Mouse (Mus musculus) embryonic stem cell, embryonic (primary cell): Measurements from ENCODE around the gene Map3k7.

Source experiments
- CTCF ChIA-PET, 4 experiments: fragments of 300-600 bp in 2 of 4; fragments of 350-600 bp in 2 of 4; sonication (Branson Sonifier 250); formaldehyde crosslinking; loops; one replicate each; lab custom pipeline; 2022; ENCODE audit warnings: inconsistent platforms in 2 of 4; lab: Charles Lee
- POLR2A ChIA-PET, 4 experiments: fragments of 300-600 bp in 2 of 4; fragments of 350-600 bp in 2 of 4; sonication (Branson Sonifier 250); formaldehyde crosslinking; loops; one replicate each; lab custom pipeline; 2022; ENCODE audit warnings: antibody characterized with exemption in 4 of 4, inconsistent platforms in 1 of 4; lab: Charles Lee

Gene Map3k7

DNA sequence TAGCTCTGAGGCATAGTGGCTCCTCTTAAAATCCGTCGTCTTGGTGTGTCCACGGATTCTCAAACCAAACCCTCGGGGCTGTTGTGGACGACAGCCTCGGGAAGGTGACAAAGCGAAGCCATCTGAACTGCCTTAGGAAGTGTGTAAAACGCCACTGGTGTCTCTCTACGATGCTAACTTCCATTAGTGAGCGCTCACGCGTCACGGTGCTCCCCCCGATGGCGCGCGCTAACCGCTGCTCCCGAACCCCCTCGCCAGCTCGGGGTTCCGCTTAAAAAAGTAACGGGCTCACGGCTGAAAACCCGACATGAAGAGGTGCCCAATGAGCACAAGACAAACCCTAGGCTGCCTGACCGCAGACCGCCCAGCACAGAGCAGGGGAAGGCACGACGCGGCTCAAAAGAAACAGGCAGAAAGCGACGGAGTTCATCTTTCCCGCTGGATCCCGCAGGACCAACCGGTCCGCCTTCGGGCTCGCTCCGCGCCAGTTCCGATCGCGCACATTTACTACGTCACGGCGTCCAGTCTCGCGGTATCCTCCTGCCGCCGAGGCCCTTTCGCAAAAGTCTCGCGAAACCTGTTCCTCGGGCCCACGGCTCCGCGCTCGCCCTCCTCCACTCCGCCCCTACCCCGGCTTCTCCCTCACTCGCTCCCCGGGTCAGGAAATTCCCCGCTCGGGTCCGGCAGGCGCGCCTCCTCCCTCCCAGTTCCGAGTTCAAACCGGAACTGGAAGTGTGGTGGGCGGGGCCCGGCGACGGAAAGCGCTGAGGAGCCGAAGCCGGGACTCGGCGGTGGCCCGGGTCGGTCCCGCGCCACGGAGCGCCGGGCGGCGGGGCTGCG is at the start of gene Map3k7:
TSS of gene Map3k7 (plus strand) at position 744 of the 840 bp plus-strand sequence.
- CTCF ChIA-PET: no interaction called here
- POLR2A ChIA-PET: interaction anchor here in 3 of 4 experiments (1.0 to 1.9 kb wide), 10 partner anchors 9 to 284 kb away, joined by 3 to 10 read pairs (median 4); no protein-coding TSS in a partner anchor

DNA sequence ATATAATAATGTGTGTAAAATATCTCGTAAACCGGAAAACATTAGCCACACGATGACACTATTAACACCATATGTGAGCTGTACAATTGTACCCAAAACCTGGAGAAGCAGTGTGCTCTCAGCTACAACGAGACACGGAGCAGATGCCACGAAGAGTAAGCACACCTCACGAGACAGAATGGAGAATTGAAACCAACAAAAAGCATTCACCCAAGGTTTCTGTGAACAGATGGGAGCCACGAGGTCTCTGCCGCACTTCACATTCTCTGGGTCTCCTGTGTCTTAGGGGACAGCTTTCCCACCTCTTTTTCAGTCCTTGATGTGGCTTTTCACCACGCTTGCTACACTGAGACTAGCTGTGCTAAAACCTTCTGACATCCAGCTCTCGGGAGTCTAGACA is 48.8 kb upstream of the Map3k7 start:
- ChIA-PET CTCF (no interaction called here), POLR2A (no interaction called here)

- ChIA-PET CTCF (no interaction called here), POLR2A (no interaction called here)
Measured at GRCm38 (mm10) chr4:31918717-31919116, 45.2 kb upstream of the Map3k7 start.

GRCm38 (mm10) chr4:31922215-31922614 is 41.7 kb upstream of the Map3k7 start:
- CTCF ChIA-PET: interaction anchor here in 1 of 4 experiments (0.7 kb wide), 1 partner anchor 1155 kb away, joined by 3 read pairs; no protein-coding TSS in a partner anchor
- POLR2A ChIA-PET: no interaction called here

- ChIA-PET CTCF (no interaction called here), POLR2A (no interaction called here)
Measured at GRCm38 (mm10) chr4:31923437-31923836, 40.5 kb upstream of the Map3k7 start.

DNA sequence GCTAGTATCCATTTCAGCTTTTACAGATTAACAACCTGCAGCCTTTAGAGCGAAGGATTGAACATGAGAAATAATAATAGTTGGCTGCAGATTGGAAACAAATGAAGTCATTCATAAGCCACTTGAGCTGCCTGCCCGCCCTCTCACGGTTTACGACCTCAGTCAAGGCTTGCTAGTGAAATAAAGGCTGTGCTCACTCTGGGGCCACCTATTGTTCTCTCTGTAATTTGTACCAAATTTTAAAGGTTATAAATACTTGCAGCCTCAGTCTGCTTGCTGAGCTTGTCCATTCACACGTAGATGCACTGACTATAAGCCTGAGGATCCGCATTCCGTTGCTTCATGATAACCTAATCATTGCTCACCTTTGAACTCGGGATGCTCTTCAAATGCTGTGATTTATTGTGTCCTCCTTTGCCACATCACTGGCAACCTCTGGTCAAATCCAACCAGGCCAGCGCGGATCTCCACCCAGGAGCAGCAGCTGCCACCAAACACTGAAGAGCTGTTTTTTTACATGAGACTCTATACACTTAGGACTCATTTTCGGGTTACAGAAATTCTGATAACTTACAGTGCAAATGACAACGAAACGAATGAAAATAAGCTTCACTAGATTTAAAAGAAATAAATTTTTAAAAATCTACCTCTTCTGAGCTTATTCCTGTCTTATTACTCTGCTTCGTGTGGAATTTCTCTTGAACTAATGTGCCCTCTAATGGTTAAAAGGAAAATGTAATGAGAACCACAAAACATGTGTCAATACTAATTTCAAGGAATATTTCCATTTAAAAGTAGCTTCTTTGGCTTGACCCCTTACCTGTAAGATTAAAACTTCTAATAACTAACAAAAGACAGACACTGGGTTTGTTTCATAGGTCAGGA is 39.4 kb upstream of the Map3k7 start:
- ChIA-PET POLR2A (no interaction called here), CTCF (interaction anchor here in 2 of 4 experiments (0.6 kb wide), 2 partner anchors 129 to 335 kb away, joined by 3 read pairs; no protein-coding TSS in a partner anchor)

- ChIA-PET CTCF (no interaction called here), POLR2A (no interaction called here)
Measured at GRCm38 (mm10) chr4:31933171-31933570, 30.7 kb upstream of the Map3k7 start.

DNA sequence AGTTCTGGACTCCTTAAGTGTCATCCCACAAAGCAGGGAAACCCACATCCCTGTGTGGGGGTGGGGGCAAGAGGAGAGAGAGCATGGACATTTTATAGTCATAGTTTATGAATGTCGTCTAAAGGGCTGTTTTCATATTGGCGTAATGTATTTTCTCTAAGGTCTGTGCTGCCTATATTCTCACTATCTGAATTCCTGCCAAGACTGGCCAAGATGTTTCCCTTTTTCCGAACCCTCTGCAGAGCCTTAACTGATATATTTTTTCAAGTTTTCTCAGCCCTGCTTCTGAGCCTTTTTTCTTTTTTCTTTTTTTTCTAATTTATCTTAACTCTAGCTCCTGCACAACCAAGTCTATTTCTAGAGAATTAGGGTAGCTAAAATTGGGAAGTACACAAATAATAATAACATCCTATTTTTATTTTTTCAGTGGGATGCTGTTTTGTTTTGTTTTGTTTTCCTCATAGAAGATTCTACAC is 28.0 kb upstream of the Map3k7 start:
- POLR2A ChIA-PET: interaction anchor here in 1 of 4 experiments (0.7 to 1.2 kb wide), 2 partner anchors 26 to 30 kb away, joined by 3 to 4 read pairs; no protein-coding TSS in a partner anchor

DNA sequence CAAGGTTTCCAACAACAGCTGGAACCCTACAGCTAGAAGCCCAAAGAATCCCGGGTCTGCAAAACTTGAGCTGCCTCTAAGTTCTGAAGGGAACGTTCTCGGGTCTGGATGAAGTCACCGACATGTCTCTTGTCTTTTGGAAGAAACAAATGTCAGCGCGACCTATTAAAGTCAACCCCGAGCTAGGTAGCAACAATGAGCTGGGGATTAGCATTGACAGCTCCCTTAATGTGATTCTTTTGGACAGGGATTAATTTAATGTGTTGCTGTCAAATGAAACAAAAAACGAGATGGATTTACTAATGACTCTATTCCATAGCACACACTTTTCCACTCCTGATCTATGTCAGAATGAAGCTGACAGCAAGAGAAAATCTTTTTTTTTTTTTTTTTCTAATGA is 27.5 kb upstream of the Map3k7 start:
- POLR2A ChIA-PET: interaction anchor here in 2 of 4 experiments (0.6 to 1.8 kb wide), 4 partner anchors 26 to 239 kb away, joined by 3 to 4 read pairs (median 3); no protein-coding TSS in a partner anchor
- CTCF ChIA-PET: interaction anchor here in 3 of 4 experiments (0.5 to 0.7 kb wide), 4 partner anchors 119 to 468 kb away, joined by 3 to 5 read pairs (median 4); no protein-coding TSS in a partner anchor

More for the DNA sequence above, 28.0 kb upstream of the Map3k7 start:
- CTCF ChIA-PET: interaction anchor here in 1 of 4 experiments (0.5 kb wide), 1 partner anchor 291 kb away, joined by 5 read pairs; no protein-coding TSS in a partner anchor

- CTCF ChIA-PET: interaction anchor here in 3 of 4 experiments (0.6 to 0.7 kb wide), 3 partner anchors 118 to 469 kb away, joined by 3 to 5 read pairs (median 3); no protein-coding TSS in a partner anchor
- POLR2A ChIA-PET: interaction anchor here in 3 of 4 experiments (0.6 to 1.8 kb wide), 6 partner anchors 25 to 937 kb away, joined by 3 to 5 read pairs (median 3); no protein-coding TSS in a partner anchor
Measured at GRCm38 (mm10) chr4:31936911-31937375, 27.0 kb upstream of the Map3k7 start.

DNA sequence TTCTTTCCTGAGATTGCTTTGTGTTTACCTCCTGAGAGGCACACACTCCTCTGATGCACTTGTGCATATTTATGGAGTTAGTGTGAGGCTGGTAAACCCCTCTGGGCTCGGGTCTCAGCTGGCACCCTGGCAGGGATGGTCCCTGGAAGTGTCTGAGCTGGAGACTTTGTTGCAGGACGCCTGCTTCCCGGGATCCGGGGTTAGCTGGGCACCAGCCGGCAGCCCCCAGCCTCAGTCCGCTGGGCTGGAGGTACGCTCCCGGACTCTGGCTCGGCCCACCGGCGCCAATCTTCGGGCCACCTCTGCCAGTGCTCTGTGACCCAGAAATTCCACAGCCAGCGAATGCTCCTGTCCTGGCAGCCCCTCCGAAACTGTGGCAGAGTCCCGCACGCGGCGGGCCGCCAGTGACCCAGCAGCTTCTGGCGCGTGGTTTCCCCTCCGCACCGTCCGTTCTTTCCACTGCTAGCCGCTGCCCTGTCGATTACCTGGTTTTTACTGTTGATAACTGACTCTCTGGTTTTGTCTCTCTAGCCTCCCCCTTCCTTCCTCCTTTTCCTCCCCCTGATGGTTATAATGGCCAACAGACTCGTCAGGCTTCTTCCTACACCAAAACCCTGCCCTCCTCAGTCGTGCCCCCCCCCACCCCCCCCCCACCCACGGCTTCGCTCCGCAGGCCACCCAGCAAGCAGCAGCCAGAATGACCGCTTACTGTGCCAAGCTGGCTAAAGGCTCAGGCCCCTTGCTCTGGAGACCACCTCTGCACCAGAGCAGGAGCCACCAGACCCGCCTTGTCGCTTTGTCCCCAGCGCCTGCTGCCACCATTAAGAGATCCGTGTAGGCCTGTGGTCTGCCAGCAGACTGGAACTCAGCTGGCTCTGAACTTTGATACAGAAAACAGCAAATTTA is 26.3 kb upstream of the Map3k7 start:
- POLR2A ChIA-PET: interaction anchor here in 3 of 4 experiments (0.6 to 1.8 kb wide), 5 partner anchors 25 to 937 kb away, joined by 3 to 5 read pairs (median 3); no protein-coding TSS in a partner anchor
- CTCF ChIA-PET: no interaction called here

- ChIA-PET CTCF (no interaction called here), POLR2A (interaction anchor here in 1 of 4 experiments (1.3 kb wide), 1 partner anchor 24 kb away, joined by 4 read pairs; no protein-coding TSS in a partner anchor)
Measured at GRCm38 (mm10) chr4:31938416-31939106, 25.3 kb upstream of the Map3k7 start.

DNA sequence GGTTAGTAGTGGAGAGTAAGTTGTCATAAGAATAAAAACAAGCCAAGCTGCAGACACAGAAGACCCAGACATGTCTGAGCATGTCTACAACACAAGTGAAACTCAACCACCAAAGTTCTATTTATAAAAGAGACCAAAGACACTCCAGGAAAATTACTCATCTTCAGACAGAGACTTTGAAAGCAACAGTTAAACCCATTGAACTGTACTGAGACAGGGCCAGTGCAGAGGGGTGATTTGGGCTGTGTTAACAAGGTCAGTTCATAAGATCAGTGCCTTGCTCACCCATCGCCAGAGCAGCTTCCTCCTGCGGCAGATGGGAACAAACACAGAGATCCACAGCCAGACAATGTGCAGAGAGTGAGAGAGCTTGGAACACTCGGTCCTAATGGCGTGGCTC is 22.3 kb upstream of the Map3k7 start:
- ChIA-PET POLR2A (no interaction called here), CTCF (interaction anchor here in 1 of 4 experiments (0.7 kb wide), 1 partner anchor 111 kb away, joined by 3 read pairs; no protein-coding TSS in a partner anchor)

DNA sequence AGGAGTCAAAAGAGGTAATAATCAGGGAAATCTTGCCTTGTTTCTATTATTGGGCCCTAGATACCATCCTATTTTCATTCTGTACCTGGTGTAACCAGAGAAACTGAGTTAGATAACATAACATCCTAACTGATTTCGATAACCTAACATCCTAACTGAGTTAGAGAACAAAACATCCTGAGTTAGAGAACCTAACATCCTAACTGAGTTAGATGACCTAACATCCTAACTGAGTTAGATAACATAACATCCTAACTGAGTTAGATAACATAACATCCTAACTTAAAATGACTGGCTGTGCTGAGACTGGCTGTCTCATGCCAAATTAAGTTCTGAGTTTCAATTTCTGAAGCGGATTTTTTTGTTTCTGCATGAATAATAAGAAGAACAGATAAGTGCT is 20.9 kb upstream of the Map3k7 start:
- ChIA-PET POLR2A (no interaction called here), CTCF (no interaction called here)

GRCm38 (mm10) chr4:31964194-31964875 is 438 bp downstream of the Map3k7 start:
- ChIA-PET POLR2A (interaction anchor here in 3 of 4 experiments (1.1 to 1.7 kb wide), 4 partner anchors 9 to 283 kb away, joined by 3 to 10 read pairs (median 4); no protein-coding TSS in a partner anchor), CTCF (no interaction called here)

DNA sequence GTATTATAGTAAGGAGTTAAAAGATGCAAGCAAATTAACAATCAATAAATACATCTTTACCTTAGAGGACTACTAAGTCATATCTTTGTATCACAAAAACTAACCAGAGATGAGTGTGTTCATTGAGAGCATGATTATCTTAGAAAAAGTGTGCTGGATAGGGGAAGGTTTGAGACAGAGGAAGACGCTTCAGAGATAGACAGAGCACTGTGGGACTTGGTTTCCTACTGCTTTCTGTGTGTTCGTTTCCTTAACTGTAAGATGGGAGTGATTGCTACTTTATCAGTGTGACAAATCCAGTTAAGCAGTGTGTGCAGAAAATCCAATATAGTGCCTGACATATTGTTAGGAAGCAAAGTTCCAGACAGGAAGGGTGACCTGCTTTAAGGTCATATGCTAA is 1.3 kb downstream of the Map3k7 start:
- CTCF ChIA-PET: no interaction called here
- POLR2A ChIA-PET: interaction anchor here in 3 of 4 experiments (0.7 to 1.7 kb wide), 7 partner anchors 8 to 225 kb away, joined by 3 to 10 read pairs (median 4); no protein-coding TSS in a partner anchor
